In genomic region chr5:23418147-23418781, GRCm38 (mm10) we compare ENCODE assay signal across 8 mouse cellular contexts. TPM values are rescaled to one million over a fixed set of nuclear protein-coding genes. Genes with fewer than 3 reads are reported as not detected.
DNase-seq lines count a peak whose midpoint lies in the region; ATAC-seq and TF ChIP-seq lines count a peak whose summit lies in the region.

No protein-coding gene starts in this region.

- peak overlapping the region; percentile 83 for H3K4me3 ChIP-seq in erythroblast, embryonic 14.5 days (replicated peaks)
- peak overlapping the region; percentile 64 for H3K4me3 ChIP-seq in heart, embryonic 12.5 days
- H3K4me3 ChIP-seq in kidney, postnatal 0 days (replicated peaks; ENCODE audit: low read depth, low read length), result peak overlapping the region; percentile 63
- H3K4me3 ChIP-seq in liver, embryonic 11.5 days (ENCODE audit: low read depth, low read length), result peak overlapping the region; percentile 74
- H3K4me3 ChIP-seq in myocyte, result peak overlapping the region; percentile 43

- H3K9me3 ChIP-seq in erythroblast, embryonic 14.5 days (ENCODE audit: control insufficient read depth, low read length), result no peaks in the 10 kb centered on the region
- no peaks in the 10 kb centered on the region for H3K9me3 ChIP-seq in heart, embryonic 12.5 days (replicated peaks)
- H3K9me3 ChIP-seq in kidney, postnatal 0 days (replicated peaks; ENCODE audit: low read length), result no peaks in the 10 kb centered on the region
- no peaks in the 10 kb centered on the region for H3K9me3 ChIP-seq in liver, embryonic 11.5 days (ENCODE audit: control insufficient read depth, low read length)

- H3ac ChIP-seq in myocyte (ENCODE audit: control insufficient read depth, insufficient read length), result no peak overlapping the region

- peak overlapping the region; percentile 79 for H3K9ac ChIP-seq in heart, embryonic 12.5 days
- peak overlapping the region; percentile 79 for H3K9ac ChIP-seq in kidney, postnatal 0 days (ENCODE audit: low read depth, low read length)
- peak overlapping the region; percentile 81 for H3K9ac ChIP-seq in liver, embryonic 11.5 days (ENCODE audit: low read depth, low read length)

- peak overlapping the region; percentile 90 for H3K27ac ChIP-seq in heart, embryonic 12.5 days (ENCODE audit: poor library complexity, severe bottlenecking)
- peak overlapping the region; percentile 97 for H3K27ac ChIP-seq in kidney, postnatal 0 days
- H3K27ac ChIP-seq in liver, embryonic 11.5 days (ENCODE audit: low read depth, low read length), result peak overlapping the region; percentile 90

- under 1% methylated on average over 40 of the region's 40 CpGs for WGBS in heart, embryonic 12.5 days
- under 1% methylated on average over 40 of the region's 40 CpGs for WGBS in kidney, postnatal 0 days
- under 1% methylated on average over 40 of the region's 40 CpGs for WGBS in liver, embryonic 11.5 days

- peaks cover 84% of the 10 kb centered on the region for H3K79me2 ChIP-seq in myocyte (ENCODE audit: control insufficient read depth, insufficient read depth)

- peak; percentile 92 to 94 for DNase-seq in B cell, adult 2 months
- peak; percentile 94 for DNase-seq in brain, adult 2 months (ENCODE audit: low read depth, low spot score)
- DNase-seq in kidney, postnatal 0 days (ENCODE audit: low spot score), result peak; percentile 91
- DNase-seq in liver, embryonic 11.5 days (ENCODE audit: low spot score), result peak; percentile 86
- peak; percentile 83 to 93 for DNase-seq in spleen, postnatal 4 days (ENCODE audit: low spot score in 2 of 2)

- peaks cover 49% of the 10 kb centered on the region for H3K36me3 ChIP-seq in erythroblast, embryonic 14.5 days (ENCODE audit: control insufficient read depth)
- peaks cover 9% of the 10 kb centered on the region for H3K36me3 ChIP-seq in heart, embryonic 12.5 days
- peaks cover 3% of the 10 kb centered on the region; the same call in 1 of the 2 replicates for H3K36me3 ChIP-seq in kidney, postnatal 0 days (ENCODE audit: insufficient read depth, low read length)
- H3K36me3 ChIP-seq in liver, embryonic 11.5 days (ENCODE audit: control insufficient read depth, insufficient read depth, low read length), result peaks cover 3% of the 10 kb centered on the region; the same call in 1 of the 2 replicates
- H3K36me3 ChIP-seq in myocyte (ENCODE audit: control insufficient read depth, insufficient read depth), result peaks cover 12% of the 10 kb centered on the region

- no peaks in the 10 kb centered on the region for H3K27me3 ChIP-seq in erythroblast, embryonic 14.5 days (ENCODE audit: control insufficient read depth)
- H3K27me3 ChIP-seq in heart, embryonic 12.5 days (replicated peaks), result no peaks in the 10 kb centered on the region
- no peaks in the 10 kb centered on the region for H3K27me3 ChIP-seq in kidney, postnatal 0 days (ENCODE audit: insufficient read depth, low read length)
- no peaks in the 10 kb centered on the region for H3K27me3 ChIP-seq in liver, embryonic 11.5 days (replicated peaks; ENCODE audit: control insufficient read depth, insufficient read depth, low read length)
- no peaks in the 10 kb centered on the region for H3K27me3 ChIP-seq in myocyte (ENCODE audit: control insufficient read depth, insufficient read depth, insufficient read length)

- peak; percentile 92 for ATAC-seq in heart, embryonic 12.5 days (ENCODE audit: insufficient number of reproducible peaks, low FRiP score)
- peak; percentile 80 for ATAC-seq in kidney, postnatal 0 days (replicated peaks; ENCODE audit: low FRiP score, low read depth)
- ATAC-seq in liver, embryonic 11.5 days (replicated peaks; ENCODE audit: low FRiP score), result peak; percentile 90

- peak overlapping the region; percentile 92 for H3K4me2 ChIP-seq in heart, embryonic 12.5 days
- H3K4me2 ChIP-seq in kidney, postnatal 0 days (ENCODE audit: low read length), result peak overlapping the region; percentile 84
- H3K4me2 ChIP-seq in liver, embryonic 11.5 days, result peak overlapping the region; percentile 83
- peak overlapping the region; percentile 92 for H3K4me2 ChIP-seq in myocyte (ENCODE audit: low read depth)

- peak; percentile 96 for TF ChIP-seq POLR2A in myocyte (IDR thresholded peaks at IDR 0.05; ENCODE audit: insufficient read length, low read depth)

- peaks cover 56% of the 10 kb centered on the region for H3K4me1 ChIP-seq in erythroblast, embryonic 14.5 days (ENCODE audit: control insufficient read depth)
- peaks cover 71% of the 10 kb centered on the region for H3K4me1 ChIP-seq in heart, embryonic 12.5 days (replicated peaks)
- H3K4me1 ChIP-seq in kidney, postnatal 0 days (replicated peaks; ENCODE audit: insufficient read depth, low read length), result peaks cover 27% of the 10 kb centered on the region
- peaks cover 49% of the 10 kb centered on the region for H3K4me1 ChIP-seq in liver, embryonic 11.5 days (replicated peaks; ENCODE audit: control insufficient read depth, insufficient read depth, low read length)

- no peak for TF ChIP-seq CTCF in kidney, postnatal 0 days (IDR thresholded peaks at IDR 0.05; ENCODE audit: low read depth)

TF ChIP-seq in myocyte, 11 proteins besides CTCF, POLR2A, EP300 and RAD21:
- peak in 2 of 3 experiments; percentile 89 to 97 for TF ChIP-seq MYOD1 (IDR thresholded peaks at IDR 0.05; ENCODE audit: control insufficient read depth in 1 of 3, insufficient read length in 2 of 3, low read depth in 2 of 3)
- peak; percentile 47 to 97 (median 88) for TF ChIP-seq MYOG (IDR thresholded peaks at IDR 0.05; ENCODE audit: control insufficient read depth in 1 of 3, insufficient read depth in 1 of 3, insufficient read length in 2 of 3, low read depth in 2 of 3)
- TF ChIP-seq MAX (IDR thresholded peaks at IDR 0.05; ENCODE audit: low read depth), result no peak
- no peak for TF ChIP-seq E2F4 (IDR thresholded peaks at IDR 0.05; ENCODE audit: insufficient read depth)
- TF ChIP-seq REST (IDR thresholded peaks at IDR 0.05; ENCODE audit: insufficient read depth, insufficient read length), result no peak
- TF ChIP-seq SRF (IDR thresholded peaks at IDR 0.05; ENCODE audit: control insufficient read depth, insufficient read length, low read depth), result no peak
- no peak for TF ChIP-seq CEBPB (IDR thresholded peaks at IDR 0.05; ENCODE audit: insufficient read depth, poor library complexity, severe bottlenecking)
- TF ChIP-seq USF1 (IDR thresholded peaks at IDR 0.05; ENCODE audit: low read depth), result no peak
- peak; percentile 71 for TF ChIP-seq TCF3 (IDR thresholded peaks at IDR 0.05; ENCODE audit: insufficient read length, low read depth)
- TF ChIP-seq POLR2AphosphoS2 (IDR thresholded peaks at IDR 0.05; ENCODE audit: insufficient read length, low read depth), result peak; percentile 96
- TF ChIP-seq TCF12 (IDR thresholded peaks at IDR 0.05; ENCODE audit: insufficient read depth, poor library complexity, severe bottlenecking), result no peak

RNA-seq across cellular contexts. Expression of gene Kmt2e, which starts 16.0 kb away (rescaled TPM):
- polyA plus RNA-seq in erythroblast, embryonic 14.5 days (2012), result 0.73 and 1.4 TPM in 2 replicates
- 69.2 and 73.6 TPM in 2 replicates for polyA plus RNA-seq in heart, embryonic 12.5 days (2016; fragmentation: Nextera tagmentation; extraction: Ambion mirVana)
- 76.8 and 85.9 TPM in 2 replicates for polyA plus RNA-seq in kidney, postnatal 0 days (2015; fragmentation: Nextera tagmentation; extraction: Ambion mirVana)
- polyA plus RNA-seq in liver, embryonic 11.5 days (2014; fragmentation: Nextera tagmentation; extraction: Ambion mirVana), result 57.7 and 59.5 TPM in 2 replicates
- 9.0 TPM for polyA plus RNA-seq in myocyte (2012; fragmentation: generic; extraction: Trizol)

Comparison
In these comparisons a context has a peak if more than half of its experiments do, and no peak if none do; other contexts are left out.
1. Peak in every context shown above with its lines: DNase-seq, ATAC-seq, H3K4me3 ChIP-seq and H3K27ac ChIP-seq.